Mouse (Mus musculus) intestine, embryonic 16.5 days (tissue): ENCODE measurements at regions not wholly inside any gene's neighbourhood (a gene's known extent, or its start where the extent isn't known, plus 50 kb on each side); places are given as distances from the start of the nearest gene placed in this dataset.

Experiments
- ATAC-seq: fragments of 200-750 bp; cut with Nextera tagmentation; 2 replicates; pipeline ENCODE4 v1.8.0; 2017; ENCODE audit warnings: moderate TSS enrichment, moderate library complexity
- H3K27ac ChIP-seq: fragments of 300-500 bp; sonication (generic); 2 replicates; pipeline ENCODE4 v1.5.1; 2014; ENCODE audit warnings: mild to moderate bottlenecking, low read length
- H3K27me3 ChIP-seq: fragments of 300-500 bp; sonication (generic); replicated peaks from 2 replicates; pipeline ENCODE4 v1.6.1; 2014; ENCODE audit warnings: low read length, control low read depth, mixed read lengths; ENCODE audit not compliant: control insufficient read depth, insufficient read depth
- H3K36me3 ChIP-seq: fragments of 300-500 bp; sonication (generic); 2 replicates; pipeline ENCODE4 v1.6.1; 2014; ENCODE audit warnings: low read length, control low read depth; ENCODE audit not compliant: control insufficient read depth, insufficient read depth
- H3K4me1 ChIP-seq: fragments of 300-500 bp; sonication (generic); 2 replicates; pipeline ENCODE4 v1.6.1; 2014; ENCODE audit warnings: low read length, control low read depth, mixed read lengths; ENCODE audit not compliant: control insufficient read depth, insufficient read depth
- H3K4me2 ChIP-seq: fragments of 300-500 bp; sonication (generic); 2 replicates; pipeline ENCODE4 v1.6.1; 2014; ENCODE audit warnings: low read depth, low read length, control low read depth
- H3K4me3 ChIP-seq: fragments of 300-500 bp; sonication (generic); 2 replicates; pipeline ENCODE4 v1.5.1; 2014; ENCODE audit warnings: mild to moderate bottlenecking, low read length
- H3K9ac ChIP-seq: fragments of 300-500 bp; sonication (generic); 2 replicates; pipeline ENCODE4 v1.6.1; 2014; ENCODE audit warnings: low read depth, low read length
- H3K9me3 ChIP-seq: fragments of 300-500 bp; sonication (generic); 2 replicates; pipeline ENCODE4 v1.6.1; 2016; ENCODE audit warnings: low read length, control low read depth; ENCODE audit not compliant: control insufficient read depth
- WGBS: fragments of 180-500 bp; shearing (Covaris S2); extraction: QIAGEN DNeasy Blood & Tissue Kit; methylation state at CpG from one replicate; pipeline ENCODE4 v1.1.7; 2014; 5-methylcytosine and 5-hydroxymethylcytosine counted together

DNA sequence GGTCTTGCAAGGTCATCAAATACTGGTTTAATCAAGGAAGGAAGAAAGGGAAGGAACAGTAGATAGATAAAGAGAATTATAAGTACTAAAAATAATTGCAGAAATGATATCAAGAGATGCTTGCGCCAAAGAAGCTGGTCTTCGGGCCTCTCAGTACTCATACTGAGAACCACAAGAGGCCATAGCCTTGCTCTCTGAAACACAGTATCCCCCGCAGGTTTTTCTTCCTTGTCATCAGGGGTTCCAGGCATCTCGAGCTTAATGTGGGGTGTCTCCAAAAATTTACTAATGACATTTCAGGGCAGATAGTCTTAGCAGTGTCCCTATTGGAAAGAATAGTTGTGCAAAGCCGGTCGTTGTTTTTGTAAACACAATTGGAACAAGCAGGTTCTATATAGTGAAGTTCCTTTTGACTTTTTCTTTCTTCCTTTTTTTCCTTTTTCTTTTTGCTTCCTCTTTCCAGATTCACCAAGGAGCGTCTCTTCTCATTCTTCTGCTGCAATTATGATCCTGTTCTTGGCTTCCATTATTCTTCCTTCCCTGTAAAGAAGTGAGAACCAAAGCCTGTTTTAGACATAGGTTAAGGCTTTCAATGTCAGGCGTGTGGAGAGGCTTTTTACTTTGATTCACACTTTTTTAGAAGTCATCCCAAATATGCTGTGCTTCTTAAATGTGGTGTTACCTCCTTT is 211.5 kb upstream of the Tle1 start:
- 88% methylated on average over 8 of the region's 8 CpGs for WGBS
- H3K4me3 ChIP-seq = no peak overlapping the region
- H3K27me3 ChIP-seq = no peaks in the 10 kb centered on the region
- ATAC-seq = no peak
- no peak overlapping the region for H3K9ac ChIP-seq
- H3K36me3 ChIP-seq = no peaks in the 10 kb centered on the region
- H3K27ac ChIP-seq = no peak overlapping the region
- H3K9me3 ChIP-seq = no peaks in the 10 kb centered on the region
- no peak overlapping the region for H3K4me2 ChIP-seq
- H3K4me1 ChIP-seq = no peaks in the 10 kb centered on the region

DNA sequence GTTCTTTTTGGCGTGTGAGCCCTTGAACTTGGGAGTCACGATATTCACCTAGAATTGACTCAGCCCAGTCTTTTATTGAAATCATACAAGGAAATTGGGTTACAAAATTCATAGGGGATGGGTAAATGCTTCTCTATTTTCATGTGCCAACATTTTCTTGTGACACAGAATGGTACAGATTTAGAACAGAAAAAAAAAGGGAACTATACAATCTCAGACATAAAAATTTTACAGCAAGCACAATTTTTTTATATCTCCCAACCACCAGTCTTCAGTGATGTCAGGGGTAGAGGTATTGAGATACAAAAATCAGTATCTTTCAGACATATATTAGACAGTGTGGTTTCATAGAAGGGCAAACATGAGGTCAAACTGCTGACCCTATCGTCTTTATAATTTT is 210.6 kb upstream of the Tle1 start:
- H3K9ac ChIP-seq = no peak overlapping the region
- ATAC-seq = no peak
- WGBS = 86% methylated on average over 3 of the region's 3 CpGs

DNA sequence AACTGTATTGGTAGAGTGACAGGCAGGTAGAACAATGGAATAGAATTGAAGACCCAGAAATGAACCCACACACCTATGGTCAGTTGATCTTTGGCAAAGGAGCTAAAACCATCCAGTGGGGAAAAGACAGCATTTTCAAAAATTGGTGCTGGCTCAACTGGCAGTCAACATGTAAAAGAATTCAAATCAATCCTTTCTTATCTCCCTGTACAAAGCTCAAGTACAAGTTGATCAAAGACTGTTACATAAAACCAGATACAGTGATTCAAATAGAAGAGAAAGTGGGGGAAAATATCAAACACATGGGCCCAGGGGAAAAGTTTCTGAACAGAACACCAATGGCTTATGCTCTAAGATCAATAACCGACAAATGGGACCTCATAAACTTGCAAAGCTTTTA is 200.0 kb upstream of the Tle1 start:
- ATAC-seq = no peak
- H3K9ac ChIP-seq = no peak overlapping the region
- no peak overlapping the region for H3K27ac ChIP-seq
- H3K4me3 ChIP-seq = no peak overlapping the region
- H3K36me3 ChIP-seq = no peaks in the 10 kb centered on the region
- 82% methylated on average over 1 of the region's 1 CpGs for WGBS
- H3K27me3 ChIP-seq = no peaks in the 10 kb centered on the region
- no peaks in the 10 kb centered on the region for H3K9me3 ChIP-seq
- H3K4me2 ChIP-seq = no peak overlapping the region
- H3K4me1 ChIP-seq = no peaks in the 10 kb centered on the region

More for the DNA sequence above, 210.6 kb upstream of the Tle1 start:
- H3K9me3 ChIP-seq = no peaks in the 10 kb centered on the region
- no peak overlapping the region for H3K4me2 ChIP-seq
- H3K4me1 ChIP-seq = no peaks in the 10 kb centered on the region
- H3K4me3 ChIP-seq = no peak overlapping the region
- H3K27ac ChIP-seq = no peak overlapping the region
- H3K27me3 ChIP-seq = no peaks in the 10 kb centered on the region
- H3K36me3 ChIP-seq = no peaks in the 10 kb centered on the region

DNA sequence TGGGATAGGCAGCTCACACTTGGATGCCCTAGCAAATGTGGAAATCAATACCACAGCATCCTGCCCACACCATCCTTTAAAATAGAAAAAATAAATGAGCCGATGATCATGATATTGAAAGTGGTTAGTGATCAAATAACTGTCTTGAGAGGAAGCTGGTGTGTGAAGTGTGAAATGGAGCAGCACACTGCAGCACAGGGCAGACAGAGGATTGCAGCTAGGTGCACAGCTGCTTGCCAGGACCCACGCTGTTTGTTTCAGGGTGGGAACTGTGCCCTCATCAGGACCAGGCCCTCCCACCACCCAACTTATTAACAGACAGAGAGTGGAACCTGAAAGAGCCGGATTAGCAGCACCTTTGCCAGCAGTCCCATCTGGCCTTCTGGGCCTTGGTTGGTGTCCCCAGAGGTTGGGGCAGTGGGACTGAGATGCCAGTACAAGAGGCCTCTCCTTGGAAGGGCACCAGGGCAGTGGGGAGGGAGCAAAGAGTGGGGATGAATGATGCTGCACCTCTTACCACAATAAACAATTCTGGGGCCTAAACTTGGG is 191.2 kb upstream of the Tle1 start:
- H3K4me1 ChIP-seq = no peaks in the 10 kb centered on the region
- H3K4me3 ChIP-seq = no peak overlapping the region
- 81% methylated on average over 3 of the region's 3 CpGs for WGBS
- H3K36me3 ChIP-seq = no peaks in the 10 kb centered on the region
- ATAC-seq = no peak
- H3K27me3 ChIP-seq = no peaks in the 10 kb centered on the region
- H3K4me2 ChIP-seq = no peak overlapping the region
- H3K9ac ChIP-seq = no peak overlapping the region
- no peaks in the 10 kb centered on the region for H3K9me3 ChIP-seq
- no peak overlapping the region for H3K27ac ChIP-seq

DNA sequence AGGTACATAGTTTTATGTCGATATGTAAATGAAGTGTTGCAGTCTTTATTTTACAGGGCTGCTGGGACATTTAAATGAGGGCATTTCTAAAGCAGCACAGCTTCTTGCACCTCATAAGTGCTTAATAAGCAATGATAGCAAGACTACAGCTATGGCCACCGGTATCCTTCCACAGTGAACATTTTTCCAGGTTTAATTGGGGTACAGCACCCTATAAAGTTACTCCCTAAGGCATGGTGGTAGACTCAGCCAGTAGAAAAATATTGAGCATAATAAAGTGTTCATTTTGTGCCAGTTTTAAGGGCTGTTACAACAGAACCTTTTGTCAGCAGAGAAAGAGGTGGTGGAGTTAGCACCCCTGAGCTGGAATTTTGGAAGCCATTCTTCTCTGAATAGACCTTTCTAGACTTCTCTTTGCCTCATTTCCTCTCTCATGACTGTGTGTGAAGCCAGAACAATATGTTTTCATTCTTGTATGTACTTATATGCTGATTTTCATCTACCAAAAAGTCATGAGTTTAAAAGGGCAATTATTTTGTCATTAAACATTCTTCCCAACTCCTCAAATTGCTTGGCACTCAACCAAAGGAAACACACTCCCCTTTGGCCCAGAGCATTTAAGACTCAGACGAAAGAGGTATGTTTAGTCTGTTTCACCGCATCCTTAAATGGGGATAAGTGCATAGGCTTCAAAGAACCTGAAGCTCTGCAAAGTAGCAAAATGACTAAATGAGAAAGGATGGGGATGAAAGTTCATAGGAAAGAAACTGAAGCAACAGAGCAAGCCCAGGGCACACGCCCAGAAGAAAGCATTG is 189.3 kb upstream of the Tle1 start:
- H3K36me3 ChIP-seq = no peaks in the 10 kb centered on the region
- no peak overlapping the region for H3K4me3 ChIP-seq
- no peak overlapping the region for H3K4me2 ChIP-seq
- H3K9ac ChIP-seq = no peak overlapping the region
- no peaks in the 10 kb centered on the region for H3K4me1 ChIP-seq
- H3K9me3 ChIP-seq = no peaks in the 10 kb centered on the region
- H3K27me3 ChIP-seq = no peaks in the 10 kb centered on the region
- ATAC-seq = no peak
- 71% methylated on average over 5 of the region's 5 CpGs for WGBS
- no peak overlapping the region for H3K27ac ChIP-seq

DNA sequence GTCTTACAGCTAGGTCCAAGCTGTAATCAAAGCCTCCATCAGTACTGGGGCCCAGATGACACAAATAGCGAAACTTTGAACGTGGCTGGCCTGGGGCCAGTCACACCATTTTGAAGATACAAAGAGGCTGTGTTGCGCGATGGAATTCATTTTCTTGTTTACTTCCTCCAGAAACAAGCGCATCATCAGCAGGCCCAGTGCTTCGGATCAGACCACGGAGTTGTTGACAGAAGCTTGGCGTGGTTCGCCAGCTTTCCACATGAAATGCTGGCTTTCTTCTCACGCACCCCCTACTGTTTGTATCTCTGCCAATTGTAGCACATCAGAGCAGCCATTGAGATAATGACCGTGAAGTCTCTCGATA is 184.2 kb upstream of the Tle1 start:
- no peaks in the 10 kb centered on the region for H3K27me3 ChIP-seq
- H3K4me3 ChIP-seq = no peak overlapping the region
- H3K9ac ChIP-seq = no peak overlapping the region
- 53% methylated on average over 12 of the region's 12 CpGs for WGBS
- H3K9me3 ChIP-seq = no peaks in the 10 kb centered on the region
- H3K36me3 ChIP-seq = no peaks in the 10 kb centered on the region
- no peak overlapping the region for H3K4me2 ChIP-seq
- peaks cover 4% of the 10 kb centered on the region for H3K4me1 ChIP-seq
- no peak for ATAC-seq
- H3K27ac ChIP-seq = no peak overlapping the region

DNA sequence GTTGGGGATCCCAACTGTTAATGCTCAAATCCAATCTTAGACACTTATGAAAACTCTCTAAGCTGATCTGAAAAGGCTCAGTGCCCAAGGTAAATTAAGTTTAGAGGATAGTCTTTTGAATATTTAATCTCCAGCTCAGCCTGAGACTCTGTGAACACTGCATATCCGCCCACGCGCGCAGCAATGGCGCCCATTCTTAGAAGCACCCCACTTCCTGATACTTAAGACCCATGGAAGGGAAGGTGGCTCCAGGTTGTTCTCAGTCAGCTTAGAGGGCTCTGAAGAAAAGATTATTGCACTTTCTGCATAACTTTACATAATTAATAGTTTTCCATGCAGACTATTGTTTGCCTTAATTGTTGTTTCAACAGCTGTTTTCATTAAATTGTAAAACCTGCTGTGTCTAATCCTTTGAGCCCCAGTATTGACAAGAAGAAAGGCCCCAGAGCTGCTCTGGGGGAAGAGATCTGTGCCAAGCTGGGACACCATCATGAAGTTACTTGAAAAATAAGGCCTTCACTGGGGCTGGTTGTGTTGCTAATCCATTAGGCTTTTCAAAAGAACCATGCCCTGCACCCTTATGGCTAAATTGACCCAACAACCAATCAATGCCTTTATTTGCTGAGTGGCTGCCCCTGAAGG is 183.7 kb upstream of the Tle1 start:
- Histone ChIP-seq H3K4me2 (no peak overlapping the region), H3K27me3 (no peaks in the 10 kb centered on the region), H3K4me3 (no peak overlapping the region), H3K9me3 (no peaks in the 10 kb centered on the region), H3K4me1 (peaks cover 4% of the 10 kb centered on the region), H3K27ac (no peak overlapping the region), H3K36me3 (no peaks in the 10 kb centered on the region), H3K9ac (no peak overlapping the region)
- no peak for ATAC-seq
- WGBS = 88% methylated on average over 5 of the region's 5 CpGs

DNA sequence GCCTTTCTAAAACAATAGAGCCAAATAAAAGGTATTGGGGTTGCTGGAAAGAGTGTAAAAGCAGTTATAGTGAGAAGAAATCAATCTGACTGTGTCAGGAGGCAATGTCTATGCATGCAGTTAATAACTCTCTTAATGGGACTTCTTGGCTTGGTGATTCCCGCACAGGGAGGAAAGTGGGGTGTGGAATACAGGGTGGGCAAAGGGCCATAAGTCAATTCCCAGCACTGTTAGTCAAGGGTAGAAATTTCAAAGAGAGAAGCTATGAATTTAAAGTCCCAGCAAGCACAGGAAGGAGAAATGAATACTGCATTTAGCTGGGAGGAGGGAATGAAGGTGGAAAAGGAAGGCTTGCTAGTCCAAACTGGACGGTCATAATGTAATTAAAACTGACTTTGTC is 183.0 kb upstream of the Tle1 start:
- H3K4me2 ChIP-seq = no peak overlapping the region
- no peak overlapping the region for H3K27ac ChIP-seq
- WGBS = 71% methylated on average over 2 of the region's 2 CpGs
- no peaks in the 10 kb centered on the region for H3K36me3 ChIP-seq
- no peaks in the 10 kb centered on the region for H3K27me3 ChIP-seq
- no peak overlapping the region for H3K9ac ChIP-seq
- H3K4me1 ChIP-seq = peaks cover 4% of the 10 kb centered on the region
- H3K4me3 ChIP-seq = no peak overlapping the region
- no peaks in the 10 kb centered on the region for H3K9me3 ChIP-seq
- no peak for ATAC-seq

DNA sequence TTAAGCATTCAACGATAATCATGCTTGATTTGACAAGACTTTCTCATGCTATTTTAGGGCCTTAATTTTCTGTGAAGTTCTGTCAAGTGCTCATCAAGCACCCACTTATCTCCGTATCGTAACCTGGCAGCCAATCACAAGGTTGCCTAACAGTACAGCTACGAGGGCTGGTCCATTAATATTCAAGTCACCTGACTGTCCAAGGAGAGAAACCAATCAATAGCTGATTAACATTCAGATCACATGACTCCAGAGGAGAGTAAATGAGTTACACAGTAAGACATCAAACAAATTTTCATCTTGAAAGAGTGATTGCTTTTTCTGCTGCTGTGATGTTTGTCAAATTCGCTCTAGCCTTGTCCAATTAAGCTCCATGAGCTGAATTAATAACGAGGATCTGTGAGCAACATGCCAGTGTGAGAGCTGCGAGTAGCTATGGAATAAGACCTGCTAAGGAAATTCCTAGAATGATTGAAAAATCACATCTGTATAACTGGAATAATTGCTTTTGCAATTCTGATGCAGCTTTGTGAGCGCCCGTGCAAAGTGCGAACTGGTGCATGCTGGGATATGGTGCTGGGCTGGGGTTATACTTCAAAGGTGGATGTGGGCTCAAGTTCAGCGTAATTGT is 181.9 kb upstream of the Tle1 start:
- Histone ChIP-seq H3K27me3 (no peaks in the 10 kb centered on the region), H3K36me3 (no peaks in the 10 kb centered on the region), H3K4me2 (no peak overlapping the region), H3K9me3 (no peaks in the 10 kb centered on the region), H3K27ac (no peak overlapping the region), H3K4me3 (no peak overlapping the region), H3K9ac (no peak overlapping the region), H3K4me1 (peaks cover 4% of the 10 kb centered on the region)
- no peak for ATAC-seq
- WGBS = 88% methylated on average over 11 of the region's 11 CpGs
